Mouse (Mus musculus) heart, adult 8-10 months (tissue): Measurements from ENCODE around the gene Gm12800. TPM values are rescaled to one million over a fixed set of nuclear protein-coding genes. Genes with fewer than 3 reads are reported as not detected.
"Not testable (repeated sequence)": the region's sequence is repeated elsewhere in the genome, so short reads cannot be mapped to it uniquely, and the experiment has no call there.

ENCODE experiments used
- DNase-seq: peaks from one replicate; pipeline ENCODE4 v3.0.0; 2022; ENCODE audit warnings: low spot score
- total RNA-seq, 4 experiments: library from RNA; stranded (reverse); gene quantifications; 2 replicates each; pipeline ENCODE4 v1.2.4; 2022

Gene Gm12800
- not detected for total RNA-seq

DNA sequence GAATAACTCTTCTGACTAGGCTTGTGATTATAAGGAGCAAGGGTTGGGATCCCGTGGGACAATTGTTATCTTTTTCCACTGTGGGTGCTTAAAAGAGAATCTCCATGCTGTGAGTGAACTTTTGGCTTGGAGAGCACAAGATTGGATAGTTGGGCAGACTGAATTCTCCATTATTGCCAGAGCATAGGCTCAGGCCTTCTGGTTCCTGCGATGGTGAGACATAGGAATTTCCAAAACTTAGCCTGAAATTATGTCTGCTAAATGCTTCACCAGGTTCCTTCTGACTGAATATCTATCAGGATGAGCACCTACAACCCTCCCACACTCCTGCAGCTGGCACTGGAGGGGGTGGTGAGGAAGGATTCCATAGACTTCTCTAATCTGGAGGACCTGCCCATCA lies at the start of gene Gm12800:
Gene Gm12800, plus strand, starts transcription at position 301 of the 400 bp plus-strand sequence.
- DNase-seq: not testable (repeated sequence)

- no peak for DNase-seq
Observed at GRCm38 (mm10) chr4:101860873-101861272, 48.0 kb upstream of the Gm12800 start.

DNA sequence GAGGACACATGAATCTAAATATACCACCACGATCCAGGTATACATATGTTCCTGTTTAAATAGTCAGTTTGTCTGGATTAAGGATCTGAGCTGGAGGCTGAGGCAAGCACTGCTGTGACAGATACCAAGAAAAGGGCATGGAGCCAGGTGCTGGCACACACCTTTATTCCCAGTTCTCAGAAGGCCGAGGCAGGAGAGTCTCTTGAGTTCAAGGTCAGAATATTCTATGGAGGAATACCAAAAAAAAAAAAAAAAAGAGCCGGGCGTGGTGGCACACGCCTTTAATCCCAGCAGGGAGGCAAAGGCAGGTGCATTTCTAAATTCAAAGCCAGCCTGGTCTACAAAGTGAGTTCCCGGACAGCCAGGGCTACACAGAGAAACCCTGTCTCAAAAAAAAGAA lies 46.6 kb upstream of the Gm12800 start:
- no peak for DNase-seq

- not testable (repeated sequence) for DNase-seq
Observed at GRCm38 (mm10) chr4:101872031-101872430, 36.9 kb upstream of the Gm12800 start.

GRCm38 (mm10) chr4:101875687-101876086 lies 33.2 kb upstream of the Gm12800 start:
- DNase-seq: not testable (repeated sequence)

DNA sequence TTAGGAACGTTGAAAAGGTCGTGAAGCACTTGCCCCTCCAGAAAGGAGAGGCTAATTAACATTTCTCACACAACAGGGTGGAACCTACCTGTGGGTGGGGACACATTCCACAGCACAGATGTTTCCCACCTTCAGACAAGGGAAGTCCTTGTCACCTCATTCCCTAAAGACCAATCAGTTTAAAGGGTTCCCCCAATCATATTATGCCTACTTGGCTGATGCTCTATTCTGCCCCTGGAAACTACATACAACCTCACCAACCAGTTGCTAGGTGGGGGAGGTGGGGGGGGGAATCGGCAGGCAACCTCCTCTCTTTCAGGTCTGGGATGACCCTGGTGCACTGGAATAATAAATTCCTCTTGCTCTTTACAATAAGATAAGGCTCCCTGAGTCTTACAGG lies 25.3 kb upstream of the Gm12800 start:
- no peak for DNase-seq

GRCm38 (mm10) chr4:101889377-101889776 lies 19.5 kb upstream of the Gm12800 start:
- DNase-seq: no peak

- DNase-seq: no peak
Observed at GRCm38 (mm10) chr4:101893656-101894420, 15.1 kb upstream of the Gm12800 start, which contains the start of gene C130073F10Rik. Gene C130073F10Rik, minus strand, starts transcription at chr4:101893789.

- not testable (repeated sequence) for DNase-seq
Observed at GRCm38 (mm10) chr4:101940107-101940506, 31.2 kb downstream of the Gm12800 start, which contains the start of gene Gm12794. Gene Gm12794, plus strand, starts transcription at chr4:101940407.

Other genes with a start within 250 kb of the Gm12800 start
- 1 to 10 TPM; 2.5 to 5.6 (median 4.7) TPM for gene Lepr, start 191.7 kb upstream of the Gm12800 start, total RNA-seq
- not detected for gene B020004J07Rik, start 65.1 kb upstream of the Gm12800 start, total RNA-seq
- not detected for gene C130073F10Rik, start 15.3 kb upstream of the Gm12800 start, total RNA-seq
- gene Gm12794, start 31.3 kb downstream of the Gm12800 start, total RNA-seq: not detected
- not detected for gene Gm12790, start 71.9 kb downstream of the Gm12800 start, total RNA-seq
- not detected for gene Gm12789, start 77.5 kb downstream of the Gm12800 start, total RNA-seq
- gene Pde4b, start 178.4 kb downstream of the Gm12800 start, total RNA-seq: 10 to 100 TPM; 19.7 to 32.0 (median 21.1) TPM